Mouse (Mus musculus) T-cell, adult 2 months (primary cell): Measurements from ENCODE around the gene Sema3c.
"Not testable (repeated sequence)": the region's sequence is repeated elsewhere in the genome, so short reads cannot be mapped to it uniquely, and the experiment has no call there.

ENCODE experiments used
- DNase-seq: peaks from one replicate; pipeline ENCODE4 v3.0.0; 2022; ENCODE audit warnings: low spot score

The Sema3c gene

GRCm38 (mm10) chr5:17573694-17574380 lies at the start of gene Sema3c:
Gene Sema3c, plus strand, starts transcription at chr5:17574281.
- DNase-seq: no peak

DNA sequence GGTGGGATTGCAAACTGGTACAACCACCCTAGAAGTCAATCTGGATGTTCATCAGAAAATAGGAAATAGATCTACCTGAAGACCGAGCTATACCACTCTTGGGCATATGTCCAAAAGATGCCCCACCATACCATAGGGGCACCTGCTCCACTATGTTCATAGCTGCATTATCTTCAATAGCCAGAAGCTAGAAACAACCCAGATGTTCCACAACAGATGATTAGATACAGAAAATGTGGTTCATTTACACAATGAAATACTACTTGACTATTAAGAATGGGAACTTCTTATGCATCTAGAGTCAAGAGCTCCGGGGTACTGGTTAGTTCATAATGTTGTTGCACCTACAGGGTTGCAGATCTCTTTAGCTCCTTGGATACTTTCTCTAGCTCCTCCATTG lies 42.9 kb upstream of the Sema3c start:
- not testable (repeated sequence) for DNase-seq

- DNase-seq: no peak
Observed at GRCm38 (mm10) chr5:17543141-17543540, 30.9 kb upstream of the Sema3c start.

DNA sequence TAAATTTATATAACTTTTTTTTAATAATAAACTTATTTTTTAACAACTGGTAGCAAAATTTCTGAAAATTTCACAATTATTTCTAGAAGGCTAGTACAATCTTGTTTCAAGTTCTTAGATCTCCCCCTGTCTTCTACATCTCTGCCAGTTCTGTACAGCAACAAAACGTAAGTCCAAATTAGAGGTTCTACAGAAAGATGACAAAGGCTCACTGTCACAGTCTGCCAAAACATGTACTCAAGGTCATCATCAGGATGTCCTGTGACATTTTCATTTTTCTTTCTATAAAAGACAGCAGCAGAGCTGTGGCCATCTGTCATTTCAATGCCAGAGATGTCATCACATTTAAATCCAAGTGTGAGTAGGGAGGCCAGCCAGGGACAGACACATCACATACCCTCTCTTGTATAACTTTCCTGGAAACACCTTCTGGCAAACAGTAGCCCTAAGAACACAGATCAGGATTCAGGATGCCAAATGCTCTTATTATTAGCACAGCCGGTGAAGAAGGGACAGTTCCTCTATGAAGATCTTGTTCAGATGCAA lies 29.1 kb upstream of the Sema3c start:
- DNase-seq: no peak

GRCm38 (mm10) chr5:17551693-17552092 lies 22.4 kb upstream of the Sema3c start:
- DNase-seq: no peak

DNA sequence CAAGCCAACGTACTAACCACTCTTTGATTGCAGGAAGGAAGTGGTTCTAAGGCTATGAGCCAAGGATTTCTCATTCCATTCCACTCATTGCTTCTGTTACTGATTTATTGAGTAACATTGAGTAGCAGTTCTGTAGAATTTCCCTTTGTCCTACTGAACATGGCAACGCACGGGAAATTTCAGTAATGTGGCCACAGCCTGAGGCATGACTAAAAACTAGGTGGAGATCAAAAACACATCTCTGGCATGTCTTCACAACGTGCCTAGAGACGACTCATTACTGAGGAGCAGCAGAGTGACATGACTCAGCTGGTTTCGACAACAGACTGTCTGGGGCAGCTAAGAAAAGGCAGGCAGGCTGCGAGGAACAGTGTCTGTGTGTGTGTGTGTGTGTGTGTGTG lies 18.0 kb upstream of the Sema3c start:
- DNase-seq: no peak

GRCm38 (mm10) chr5:17556715-17557265 lies 17.3 kb upstream of the Sema3c start:
- no peak for DNase-seq

DNA sequence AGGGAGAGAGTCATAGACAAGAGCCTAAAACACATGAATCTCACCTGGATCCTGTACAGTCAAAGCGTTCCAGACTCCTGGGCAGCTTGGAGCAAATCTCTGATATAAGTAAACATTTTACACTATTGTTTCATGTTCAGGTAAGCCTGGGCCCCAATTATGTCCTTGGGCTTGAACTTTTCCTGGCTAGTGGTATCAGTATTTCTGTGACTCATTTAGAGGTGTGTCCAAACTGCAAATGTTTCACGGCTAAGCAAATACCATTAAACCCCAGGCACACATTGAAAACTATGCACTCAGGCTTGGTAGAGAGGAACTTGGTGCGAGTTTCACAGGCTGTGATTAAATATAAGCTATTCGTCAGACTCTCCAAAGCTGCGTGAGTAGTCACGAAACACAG lies 2.5 kb upstream of the Sema3c start:
- DNase-seq: no peak

DNA sequence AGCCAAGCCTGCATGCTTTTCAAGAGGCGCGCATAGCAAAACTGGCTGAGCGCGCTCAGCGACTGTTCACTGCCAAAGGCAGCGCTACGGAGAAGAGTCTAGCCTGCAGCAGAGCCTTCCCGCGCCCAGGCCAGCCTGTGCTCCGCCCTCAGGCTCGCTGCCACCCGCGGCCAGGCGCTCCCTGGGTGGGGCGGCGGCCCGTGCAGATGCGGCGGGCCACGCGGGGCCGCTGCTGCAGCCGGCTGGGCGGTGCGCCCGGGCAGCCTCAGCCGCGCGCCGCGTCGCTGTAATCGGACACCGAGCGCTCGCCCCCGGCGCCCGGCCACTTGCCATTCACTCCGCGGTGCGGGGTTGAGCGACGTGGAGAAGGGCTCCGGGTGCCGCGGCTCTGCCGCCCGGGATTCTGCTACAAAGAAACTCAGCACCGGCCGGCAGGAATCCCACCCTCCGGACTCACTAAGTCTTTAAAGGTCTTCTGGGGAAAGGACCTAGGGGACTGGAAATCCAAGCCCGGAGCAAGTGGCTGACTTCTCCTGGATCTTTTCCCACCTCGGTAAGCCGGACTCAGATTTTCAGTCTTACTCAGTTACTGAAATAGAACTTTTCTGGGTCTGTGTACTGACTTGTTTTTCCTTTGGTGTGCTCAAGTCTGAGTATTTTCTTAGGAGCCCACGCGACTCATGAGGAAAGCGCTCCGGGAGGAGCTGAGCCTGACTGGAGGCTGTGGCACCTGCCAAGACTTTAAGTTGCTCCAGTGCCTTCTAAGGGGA lies 517 bp downstream of the Sema3c start:
- DNase-seq: no peak

DNA sequence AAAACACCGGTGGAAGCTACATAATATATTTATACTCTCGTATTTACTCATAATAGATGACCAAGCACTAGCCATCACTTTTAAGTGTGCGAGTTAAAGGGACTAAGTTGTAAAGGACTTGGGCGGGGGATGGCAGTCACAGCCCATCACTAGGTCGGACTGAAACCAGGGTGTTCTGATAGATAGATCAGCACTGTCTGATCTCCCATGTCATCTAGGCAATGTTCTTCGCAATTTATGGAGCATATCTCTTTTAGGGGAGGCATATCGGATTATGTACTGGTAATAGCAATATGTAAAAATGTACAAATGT lies 1.1 kb downstream of the Sema3c start:
- DNase-seq: no peak

DNA sequence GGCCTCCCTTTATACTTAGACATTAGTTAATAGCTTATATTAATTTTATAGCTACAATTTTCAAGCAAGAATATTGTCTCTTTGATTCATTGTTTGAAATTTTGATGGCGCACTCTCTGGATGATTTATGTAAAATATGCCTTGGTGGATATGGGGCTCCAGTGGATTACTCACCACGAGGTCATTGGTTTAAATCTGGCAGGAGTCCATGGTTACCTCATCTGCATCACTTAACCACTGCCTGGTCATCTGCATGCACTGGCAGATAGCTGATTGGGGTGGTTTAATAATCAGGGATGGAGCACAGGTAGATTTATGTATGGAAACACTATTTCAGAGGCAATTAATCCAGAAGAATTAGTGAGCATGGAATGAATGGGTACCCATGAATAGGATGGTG lies 2.0 kb downstream of the Sema3c start:
- no peak for DNase-seq

- DNase-seq: no peak
Observed at GRCm38 (mm10) chr5:17582047-17582515, 8.0 kb downstream of the Sema3c start.

DNA sequence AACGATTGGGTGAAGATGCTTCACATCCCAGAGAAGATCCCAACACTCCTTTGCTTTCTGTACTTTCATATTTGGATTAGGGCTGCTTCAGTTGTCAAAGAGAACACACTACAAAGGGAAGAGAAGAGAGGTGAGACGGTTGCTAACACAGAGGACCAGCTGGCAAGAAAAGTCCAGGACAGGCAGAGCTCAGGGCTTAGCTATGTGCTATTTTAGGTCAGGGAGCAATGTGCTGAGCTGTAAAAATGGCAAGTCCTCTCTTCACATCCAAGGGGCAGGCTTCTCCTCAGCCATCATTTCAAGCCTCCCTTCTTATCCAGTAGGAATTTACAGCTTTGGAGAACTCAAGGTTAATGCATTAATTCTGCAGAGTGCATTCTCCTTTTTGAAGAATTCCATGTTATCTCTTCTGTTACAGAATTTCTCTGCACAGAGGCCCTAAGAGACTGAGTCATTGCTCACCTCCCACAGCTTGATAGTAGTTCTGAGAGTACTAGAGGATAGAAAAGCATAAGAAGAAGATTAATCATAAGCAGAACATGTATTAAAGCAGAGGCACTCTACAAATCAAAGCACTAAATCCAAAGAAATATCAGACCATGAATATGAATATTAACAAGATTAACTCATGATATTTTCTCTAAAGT lies 10.3 kb downstream of the Sema3c start:
- DNase-seq: no peak

GRCm38 (mm10) chr5:17586518-17587210 lies 12.6 kb downstream of the Sema3c start:
- DNase-seq: no peak

DNA sequence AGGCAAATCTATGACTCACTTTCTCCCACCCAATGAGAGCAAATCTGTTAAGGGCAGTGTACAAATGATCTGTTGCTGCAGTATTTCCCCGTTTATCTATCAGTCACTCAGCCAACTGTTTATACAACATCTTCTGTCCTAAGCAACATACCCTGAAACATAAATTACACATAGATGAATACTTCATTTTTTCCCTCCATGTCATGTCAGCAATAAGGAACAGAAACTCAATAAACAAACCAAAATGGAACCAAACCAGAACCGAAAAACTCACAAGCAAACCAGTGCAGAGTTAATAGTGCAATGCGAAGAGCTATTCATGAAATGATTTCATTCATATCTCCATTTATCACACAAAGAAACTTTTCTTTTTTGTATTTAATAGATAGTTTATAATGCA lies 17.8 kb downstream of the Sema3c start:
- no peak for DNase-seq

- DNase-seq: no peak
Observed at GRCm38 (mm10) chr5:17601700-17602099, 27.6 kb downstream of the Sema3c start.

- DNase-seq: no peak
Observed at GRCm38 (mm10) chr5:17620619-17621018, 46.5 kb downstream of the Sema3c start.

DNA sequence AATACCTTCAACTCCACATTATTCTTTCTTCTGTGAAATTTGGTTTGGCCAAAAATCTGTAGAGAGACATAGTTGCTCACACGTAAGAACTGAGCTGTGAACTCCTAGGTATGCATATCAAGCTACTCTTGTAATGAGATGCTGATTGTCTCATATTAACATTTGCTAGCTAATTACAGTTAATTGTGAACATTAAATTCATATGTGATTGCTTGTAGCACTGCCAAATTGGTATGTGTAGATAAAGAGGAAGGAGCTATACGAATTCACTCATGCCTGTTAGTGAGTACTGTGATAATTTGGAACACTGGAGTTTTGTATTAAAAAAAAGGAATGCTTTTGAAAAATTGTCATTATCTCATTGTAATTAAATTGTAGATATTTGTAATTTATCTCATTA lies 48.5 kb downstream of the Sema3c start:
- DNase-seq: no peak

DNA sequence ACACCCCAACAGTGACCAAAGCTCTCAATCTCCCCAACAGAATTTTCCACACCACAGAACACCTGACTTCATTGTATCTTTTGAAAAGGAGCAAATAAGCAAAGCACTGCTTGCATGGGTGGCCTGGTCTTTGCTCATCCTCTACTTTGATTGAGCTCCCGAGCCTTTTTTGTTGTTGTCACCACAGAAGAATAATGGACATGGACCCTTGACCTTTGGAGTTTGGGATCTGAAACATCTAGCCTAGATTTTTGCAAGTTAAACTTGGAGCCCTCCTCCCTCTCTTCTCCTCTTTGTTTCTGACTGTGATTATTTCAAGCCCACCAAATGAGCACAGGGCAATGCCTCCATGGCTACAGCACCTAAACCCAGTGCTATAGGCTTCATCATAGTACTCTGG lies 54.5 kb downstream of the Sema3c start:
- no peak for DNase-seq

DNA sequence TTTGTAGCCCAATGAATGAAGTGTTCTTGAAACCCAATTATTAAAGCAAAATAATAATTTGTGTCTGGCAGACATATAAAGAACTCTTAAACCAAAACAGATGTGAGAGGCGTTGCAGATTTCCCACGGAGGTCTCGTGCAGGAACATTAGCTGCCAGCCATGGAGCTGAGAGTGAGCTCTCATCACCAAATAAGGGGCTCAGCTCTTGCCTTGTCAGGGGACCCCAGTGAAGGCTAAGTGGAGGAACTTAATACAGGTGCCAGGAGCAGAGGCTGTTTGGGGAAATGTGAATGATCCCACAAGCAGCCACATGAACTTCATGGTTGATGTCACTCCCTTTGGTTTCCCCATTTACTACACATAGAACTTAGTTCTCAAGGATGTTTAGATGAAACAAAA lies 55.5 kb downstream of the Sema3c start:
- no peak for DNase-seq

GRCm38 (mm10) chr5:17639519-17639918 lies 65.4 kb downstream of the Sema3c start:
- no peak for DNase-seq

- no peak for DNase-seq
Observed at GRCm38 (mm10) chr5:17647643-17648226, 73.7 kb downstream of the Sema3c start.
